Mouse (Mus musculus) E14TG2a.4 (cell line): ENCODE results near the gene Minos1.

Experiments used
- CTCF ChIP-seq: conservative IDR thresholded peaks from 2 replicates; pipeline ENCODE4 v1.5.1; 2014; ENCODE audit warnings: low read length
- NANOG ChIP-seq: IDR thresholded peaks from 2 replicates; pipeline ENCODE4 v1.6.1; 2014; ENCODE audit warnings: borderline replicate concordance, low read length, mixed read lengths
- POU5F1 ChIP-seq: IDR thresholded peaks from 2 replicates; pipeline ENCODE4 v1.6.1; 2014; ENCODE audit warnings: low read length, borderline replicate concordance

DNA sequence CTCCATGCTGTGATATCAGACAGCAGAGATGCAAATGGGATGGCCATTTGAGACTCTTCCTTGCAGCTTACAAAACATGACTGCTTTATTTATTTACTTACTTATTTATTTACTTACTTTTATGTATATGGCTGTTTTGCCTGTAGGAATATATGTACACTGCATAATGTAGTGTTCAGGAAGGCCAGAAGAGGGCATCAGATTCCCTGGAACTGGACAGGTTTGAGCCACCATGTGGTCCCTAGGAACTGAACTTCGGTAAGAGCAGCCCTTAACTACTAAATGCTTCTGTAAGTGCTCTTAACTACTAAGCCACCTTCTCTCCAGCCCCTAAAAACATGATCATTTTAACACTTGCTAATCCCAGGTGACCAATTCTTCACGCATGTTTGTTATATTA, 52.6 kb downstream of the Minos1 start:
- TF ChIP-seq CTCF: peak; percentile 47
- TF ChIP-seq POU5F1: no peak
- no peak for TF ChIP-seq NANOG
